Mouse (Mus musculus): Measurements from ENCODE around the gene Bet1l. TPM values are rescaled to one million over a fixed set of nuclear protein-coding genes. Genes with fewer than 3 reads are reported as not detected.

Gene Bet1l
- total RNA-seq, 1 experiment from 2014 or later, result 13.8 TPM

GRCm38 (mm10) chr7:140860728-140861127 lies 3.4 kb upstream of the Bet1l start:
- no peak for ATAC-seq (replicated peaks; ENCODE audit: low read depth, poor library complexity, severe bottlenecking)

- no peak for ATAC-seq (replicated peaks; ENCODE audit: low read depth, poor library complexity, severe bottlenecking)
Observed at GRCm38 (mm10) chr7:140859997-140860396, 2.6 kb upstream of the Bet1l start.

- no peak for ATAC-seq (replicated peaks; ENCODE audit: low read depth, poor library complexity, severe bottlenecking)
Observed at GRCm38 (mm10) chr7:140858746-140859145, 1.4 kb upstream of the Bet1l start.

- ATAC-seq (replicated peaks; ENCODE audit: low read depth, poor library complexity, severe bottlenecking), result peak; percentile 66
Observed at GRCm38 (mm10) chr7:140856785-140857549, 410 bp downstream of the Bet1l start, which contains the start of gene Ric8a. Ric8a (plus strand) TSS chr7:140856957.

GRCm38 (mm10) chr7:140855860-140856784 lies 1.3 kb downstream of the Bet1l start, which contains the start of gene Gm45785:
Gm45785 (minus strand) TSS chr7:140856331.
- peak; percentile 66 for ATAC-seq (replicated peaks; ENCODE audit: low read depth, poor library complexity, severe bottlenecking)

GRCm38 (mm10) chr7:140855181-140855580 lies 2.2 kb downstream of the Bet1l start:
- ATAC-seq (replicated peaks; ENCODE audit: low read depth, poor library complexity, severe bottlenecking), result no peak

- ATAC-seq (replicated peaks; ENCODE audit: low read depth, poor library complexity, severe bottlenecking), result no peak
Observed at GRCm38 (mm10) chr7:140854483-140854882, 2.9 kb downstream of the Bet1l start.

- no peak for ATAC-seq (replicated peaks; ENCODE audit: low read depth, poor library complexity, severe bottlenecking)
Observed at GRCm38 (mm10) chr7:140853386-140853785, 4.0 kb downstream of the Bet1l start.

- no peak for ATAC-seq (replicated peaks; ENCODE audit: low read depth, poor library complexity, severe bottlenecking)
Observed at GRCm38 (mm10) chr7:140851916-140852315, 5.5 kb downstream of the Bet1l start.

GRCm38 (mm10) chr7:140848591-140848990 lies 8.8 kb downstream of the Bet1l start:
- ATAC-seq (replicated peaks; ENCODE audit: low read depth, poor library complexity, severe bottlenecking), result no peak

GRCm38 (mm10) chr7:140847755-140848580 lies 9.4 kb downstream of the Bet1l start, which contains the start of gene Odf3:
Odf3 (plus strand) TSS chr7:140847805.
- ATAC-seq (replicated peaks; ENCODE audit: low read depth, poor library complexity, severe bottlenecking), result no peak

- no peak for ATAC-seq (replicated peaks; ENCODE audit: low read depth, poor library complexity, severe bottlenecking)
Observed at GRCm38 (mm10) chr7:140846676-140847075, 10.7 kb downstream of the Bet1l start.

- no peak for ATAC-seq (replicated peaks; ENCODE audit: low read depth, poor library complexity, severe bottlenecking)
Observed at GRCm38 (mm10) chr7:140845683-140846082, 11.7 kb downstream of the Bet1l start.

- ATAC-seq (replicated peaks; ENCODE audit: low read depth, poor library complexity, severe bottlenecking), result peak; percentile 91
Observed at GRCm38 (mm10) chr7:140844905-140845665, 12.3 kb downstream of the Bet1l start, which contains the start of gene Scgb1c1. Scgb1c1 (plus strand) TSS chr7:140845547.

GRCm38 (mm10) chr7:140843806-140844205 lies 13.6 kb downstream of the Bet1l start:
- no peak for ATAC-seq (replicated peaks; ENCODE audit: low read depth, poor library complexity, severe bottlenecking)

GRCm38 (mm10) chr7:140840750-140841735 lies 16.3 kb downstream of the Bet1l start:
- ATAC-seq (replicated peaks; ENCODE audit: low read depth, poor library complexity, severe bottlenecking), result no peak

GRCm38 (mm10) chr7:140839556-140839955 lies 17.8 kb downstream of the Bet1l start:
- no peak for ATAC-seq (replicated peaks; ENCODE audit: low read depth, poor library complexity, severe bottlenecking)

Data from common myeloid progenitor, adult 5-6 weeks (primary cell).